Comparison of ENCODE assay signal across 18 mouse cellular contexts in genomic region chr7:30289071-30289713, GRCm38 (mm10). TPM values are rescaled to one million over a fixed set of nuclear protein-coding genes. Genes with fewer than 3 reads are reported as not detected.
A peak's percentile ranks its signal among the peaks of the same experiment; 100 is the strongest.
DNase-seq lines count a peak whose midpoint lies in the region; TF ChIP-seq lines count a peak whose summit lies in the region.
"Had no signal": no experiment of that assay in that cellular context is flagged by ENCODE, and none has a peak within 500 bp of the region (broad histone marks: within the 10 kb centered on the region; RNA-seq: fewer than 3 reads in every experiment).

No protein-coding gene starts in this region.

- peak; percentile 26 to 31 for DNase-seq in cerebellum, adult 2 months
- no peak for DNase-seq in cerebellum, adult 9-10 months
- no peak for DNase-seq in layer of hippocampus, adult 2 months (ENCODE audit: low spot score in 2 of 2)
- no peak for DNase-seq in layer of hippocampus, adult 9-10 months (ENCODE audit: low spot score)
- peak; percentile 65 for DNase-seq in cerebellum, adult 9-11 months
- no peak for DNase-seq in limb, embryonic 10.5 days (ENCODE audit: low spot score)
- DNase-seq in gastrocnemius, adult 8-10 months (ENCODE audit: low spot score in 2 of 2), result no peak
- no peak for DNase-seq in left cerebral cortex, postnatal 25 days (ENCODE audit: low spot score in 2 of 2)
- DNase-seq: gastrocnemius, postnatal 25 days; kidney, adult 2 months; liver; lung, adult 18-20 months; thymus, postnatal 25 days had no signal

- intact Hi-C loops in left cerebral cortex, postnatal 25 days (cut with DNase I), result loop anchor here (2.0 kb wide), 1 partner anchor 56 kb away; the partner anchor contains the start of gene Tbcb

- no peaks in the 10 kb centered on the region for H3K9me3 ChIP-seq in limb, embryonic 10.5 days (replicated peaks)
- H3K9me3 ChIP-seq: heart, embryonic 10.5 days; neural tube, embryonic 13.5 days; stomach, embryonic 15.5 days had no signal

- no peak overlapping the region for H3K4me3 ChIP-seq in cerebellum, adult 2 months (replicated peaks; ENCODE audit: insufficient read depth, low read depth, low read length)
- no peak overlapping the region for H3K4me3 ChIP-seq in layer of hippocampus, adult 2 months
- H3K4me3 ChIP-seq in limb, embryonic 10.5 days, result 0 out of 2 replicates have a peak overlapping the region, but pooled peaks have one; percentile 6
- H3K4me3 ChIP-seq: heart, embryonic 10.5 days; neural tube, embryonic 13.5 days; stomach, embryonic 15.5 days had no signal

- no peaks in the 10 kb centered on the region for H3K27me3 ChIP-seq in cerebellum, adult 2 months (ENCODE audit: control insufficient read depth, insufficient read depth, low read length)
- peaks cover 12% of the 10 kb centered on the region; the same call in 1 of the 2 replicates for H3K27me3 ChIP-seq in limb, embryonic 10.5 days (ENCODE audit: low read depth, poor library complexity, severe bottlenecking)
- H3K27me3 ChIP-seq: neural tube, embryonic 13.5 days; stomach, embryonic 15.5 days had no signal

- H3K4me1 ChIP-seq in cerebellum, adult 2 months (ENCODE audit: control insufficient read depth, insufficient read depth, low read length), result peaks cover 38% of the 10 kb centered on the region
- H3K4me1 ChIP-seq in limb, embryonic 10.5 days, result peaks cover 21% of the 10 kb centered on the region

- no peak for TF ChIP-seq POLR2A in cerebellum, adult 2 months (IDR thresholded peaks at IDR 0.05; ENCODE audit: borderline replicate concordance, insufficient read depth, low read length)

- TF ChIP-seq CTCF in cerebellum, adult 2 months (IDR thresholded peaks at IDR 0.05; ENCODE audit: borderline replicate concordance, insufficient read depth, low read depth, low read length), result no peak
- TF ChIP-seq CTCF in layer of hippocampus, adult 2 months (conservative IDR thresholded peaks at IDR 0.05), result no peak

- H3K27ac ChIP-seq in cerebellum, adult 2 months (ENCODE audit: insufficient read depth, low read length), result peak overlapping the region; percentile 24; the same call in 1 of the 2 replicates
- H3K27ac ChIP-seq in layer of hippocampus, adult 2 months, result peak overlapping the region; percentile 4; the same call in 1 of the 2 replicates
- peak overlapping the region; percentile 61 for H3K27ac ChIP-seq in limb, embryonic 10.5 days
- H3K27ac ChIP-seq: heart, embryonic 10.5 days; neural tube, embryonic 13.5 days; stomach, embryonic 15.5 days had no signal

- H3K36me3 ChIP-seq in limb, embryonic 10.5 days, result peaks cover 15% of the 10 kb centered on the region
- H3K36me3 ChIP-seq: stomach, embryonic 15.5 days had no signal

- 72% methylated on average over 7 of the region's 7 CpGs for WGBS in cerebellum, adult 2 months
- 71% methylated on average over 7 of the region's 7 CpGs for WGBS in limb, embryonic 10.5 days

RNA-seq across cellular contexts. Expression of gene Clip3, which starts 2.3 kb away (rescaled TPM):
- 726 and 810 TPM in 2 replicates for polyA plus RNA-seq in cerebellum, adult 2 months (2012; rRNA removed)
- total RNA-seq in layer of hippocampus, adult 2 months (2021), result 100 to 1,000 TPM; 453 to 474 TPM
- 37.8 and 51.7 TPM in 2 replicates for polyA plus RNA-seq in limb, embryonic 10.5 days (2016; fragmentation: Nextera tagmentation; extraction: Ambion mirVana)
- 1 to 10 TPM; 1.1 to 7.3 (median 3.4) TPM for total RNA-seq in gastrocnemius, adult 8-10 months (2022)
- total RNA-seq in left cerebral cortex, postnatal 25 days (2021), result 100 to 1,000 TPM; 467 to 489 TPM
- total RNA-seq: hematopoietic stem cell, adult 5-6 weeks; monocyte, adult 5-6 weeks had no signal

RNA-seq across cellular contexts. Expression of gene Wdr62, which starts 9.0 kb away (rescaled TPM):
- 3.8 and 4.6 TPM in 2 replicates for polyA plus RNA-seq in cerebellum, adult 2 months (2012; rRNA removed)
- total RNA-seq in layer of hippocampus, adult 2 months (2021), result 1 to 10 TPM in 1 of 2 experiments, under 1 TPM in 1; 1.00 to 1.4 TPM
- 15.1 and 15.5 TPM in 2 replicates for polyA plus RNA-seq in limb, embryonic 10.5 days (2016; fragmentation: Nextera tagmentation; extraction: Ambion mirVana)
- total RNA-seq in gastrocnemius, adult 8-10 months (2022), result 1 to 10 TPM in 3 of 4 experiments, under 1 TPM in 1; 0.90 to 2.3 (median 1.4) TPM
- 1 to 10 TPM in 1 of 2 experiments, under 1 TPM in 1; 0.73 to 1.5 TPM for total RNA-seq in left cerebral cortex, postnatal 25 days (2021)

RNA-seq across cellular contexts. Expression of gene Thap8, which starts 9.3 kb away (rescaled TPM):
- 0.16 TPM in 1 of 2 replicates, not detected in the other for polyA plus RNA-seq in cerebellum, adult 2 months (2012; rRNA removed)
- total RNA-seq in layer of hippocampus, adult 2 months (2021), result under 1 TPM; 0.44 to 0.56 TPM
- 0.15 and 0.25 TPM in 2 replicates for polyA plus RNA-seq in limb, embryonic 10.5 days (2016; fragmentation: Nextera tagmentation; extraction: Ambion mirVana)
- not detected for total RNA-seq in gastrocnemius, adult 8-10 months (2022)
- under 1 TPM in 1 of 2 experiments, not detected in 1; 0.34 TPM for total RNA-seq in left cerebral cortex, postnatal 25 days (2021)
- polyA plus RNA-seq: kidney, adult 2 months had no signal

RNA-seq across cellular contexts. Expression of gene Alkbh6, which starts 19.3 kb away (rescaled TPM):
- polyA plus RNA-seq in cerebellum, adult 2 months (2012; rRNA removed), result 197 and 214 TPM in 2 replicates
- 10 to 100 TPM; 50.8 to 51.8 TPM for total RNA-seq in layer of hippocampus, adult 2 months (2021)
- 93.3 and 107 TPM in 2 replicates for polyA plus RNA-seq in limb, embryonic 10.5 days (2016; fragmentation: Nextera tagmentation; extraction: Ambion mirVana)
- total RNA-seq in gastrocnemius, adult 8-10 months (2022), result 10 to 100 TPM; 21.4 to 31.1 (median 26.4) TPM
- total RNA-seq in left cerebral cortex, postnatal 25 days (2021), result 10 to 100 TPM; 63.6 to 64.4 TPM

RNA-seq across cellular contexts. Expression of gene Syne4, which starts 25.4 kb away (rescaled TPM):
- polyA plus RNA-seq in cerebellum, adult 2 months (2012; rRNA removed), result 63.4 and 63.8 TPM in 2 replicates
- 10 to 100 TPM in 1 of 2 experiments, 1 to 10 TPM in 1; 9.4 to 14.2 TPM for total RNA-seq in layer of hippocampus, adult 2 months (2021)
- 52.9 and 92.3 TPM in 2 replicates for polyA plus RNA-seq in limb, embryonic 10.5 days (2016; fragmentation: Nextera tagmentation; extraction: Ambion mirVana)
- total RNA-seq in gastrocnemius, adult 8-10 months (2022), result 1 to 10 TPM in 2 of 4 experiments, under 1 TPM in 1, not detected in 1; 0.73 to 1.7 (median 1.3) TPM
- total RNA-seq in left cerebral cortex, postnatal 25 days (2021), result 1 to 10 TPM; 8.4 to 8.7 TPM

Comparison
In these comparisons a context has a peak if more than half of its experiments do, and no peak if none do; other contexts are left out.
1. DNase-seq: peak in cerebellum, adult 2 months (2 of 2) and cerebellum, adult 9-11 months (single experiment); none in cerebellum, adult 9-10 months (single experiment), layer of hippocampus, adult 2 months (0 of 2), layer of hippocampus, adult 9-10 months (single experiment), limb, embryonic 10.5 days (single experiment), gastrocnemius, adult 8-10 months (0 of 2) and left cerebral cortex, postnatal 25 days (0 of 2).
2. H3K27ac ChIP-seq: peak in every context shown above with its lines; median percentile 61 in limb, embryonic 10.5 days; 24 in cerebellum, adult 2 months; 4 in layer of hippocampus, adult 2 months.
3. RNA of gene Clip3, which starts 2.3 kb away (total RNA-seq): 467 to 489 TPM in left cerebral cortex, postnatal 25 days and 453 to 474 TPM in layer of hippocampus, adult 2 months; 1.1 to 7.3 TPM in gastrocnemius, adult 8-10 months; every median in the first group is over 10 times any median in the second.